Mouse (Mus musculus) neural tube, embryonic 12.5 days (tissue): ENCODE data around the gene Zfp747. TPM values are rescaled to one million over a fixed set of nuclear protein-coding genes. Genes with fewer than 3 reads are reported as not detected.

ENCODE experiments used
- polyA plus RNA-seq: library from polyadenylated mRNA; unstranded; fragments of >200 nt; fragmentation: Nextera tagmentation; extraction: Ambion mirVana; gene quantifications from 2 replicates; pipeline ENCODE4 v1.2.1, GENCODE M21; 2016

Zfp747 gene
- polyA plus RNA-seq, 1 experiment from 2014 or later, result 7.2 TPM

Other genes with a start within 250 kb of the Zfp747 start
- gene Spn, start 238.2 kb downstream of the Zfp747 start, polyA plus RNA-seq, result 0.15 and 0.34 TPM in 2 replicates
- gene Cd2bp2, start 180.0 kb downstream of the Zfp747 start, polyA plus RNA-seq, result 86.4 and 97.3 TPM in 2 replicates
- gene Tbc1d10b, start 167.6 kb downstream of the Zfp747 start, polyA plus RNA-seq, result 43.4 and 45.6 TPM in 2 replicates
- 54.2 and 72.8 TPM in 2 replicates for gene Mylpf, start 167.2 kb downstream of the Zfp747 start, polyA plus RNA-seq
- gene Zfp553, start 143.0 kb downstream of the Zfp747 start, polyA plus RNA-seq, result 67.6 and 68.9 TPM in 2 replicates
- gene Sept1, start 142.9 kb downstream of the Zfp747 start, polyA plus RNA-seq, result 30.1 and 32.8 TPM in 2 replicates
- 58.1 and 61.9 TPM in 2 replicates for gene Zfp771, start 131.8 kb downstream of the Zfp747 start, polyA plus RNA-seq
- 130 and 144 TPM in 2 replicates for gene Dctpp1, start 115.3 kb downstream of the Zfp747 start, polyA plus RNA-seq
- 65.2 and 73.1 TPM in 2 replicates for gene Sephs2, start 102.0 kb downstream of the Zfp747 start, polyA plus RNA-seq
- gene Itgal, start 79.8 kb downstream of the Zfp747 start, polyA plus RNA-seq, result 1.3 and 2.0 TPM in 2 replicates
- 20.8 and 21.3 TPM in 2 replicates for gene Zfp768, start 30.5 kb downstream of the Zfp747 start, polyA plus RNA-seq
- 5.3 TPM in 2 replicates for gene 9130019O22Rik, start 11.1 kb upstream of the Zfp747 start, polyA plus RNA-seq
- gene E430018J23Rik, start 17.6 kb upstream of the Zfp747 start, polyA plus RNA-seq, result 6.4 and 7.8 TPM in 2 replicates
- 5.7 and 6.8 TPM in 2 replicates for gene Zfp764, start 30.8 kb upstream of the Zfp747 start, polyA plus RNA-seq
- gene Zfp688, start 46.0 kb upstream of the Zfp747 start, polyA plus RNA-seq, result 31.4 and 36.0 TPM in 2 replicates
- 17.4 and 20.3 TPM in 2 replicates for gene Zfp689, start 73.1 kb upstream of the Zfp747 start, polyA plus RNA-seq
- 56.1 and 63.5 TPM in 2 replicates for gene Prr14, start 83.6 kb upstream of the Zfp747 start, polyA plus RNA-seq
- gene Fbrs, start 103.1 kb upstream of the Zfp747 start, polyA plus RNA-seq, result 13.1 and 16.9 TPM in 2 replicates
- gene Srcap, start 135.9 kb upstream of the Zfp747 start, polyA plus RNA-seq, result 72.9 and 79.9 TPM in 2 replicates
- gene Gm42715, start 143.5 kb upstream of the Zfp747 start, polyA plus RNA-seq, result 14.3 and 15.0 TPM in 2 replicates
- 4.1 and 6.1 TPM in 2 replicates for gene Tmem265, start 185.3 kb upstream of the Zfp747 start, polyA plus RNA-seq
- gene Phkg2, start 197.3 kb upstream of the Zfp747 start, polyA plus RNA-seq, result 49.2 and 54.8 TPM in 2 replicates
- 14.0 and 14.1 TPM in 2 replicates for gene Ccdc189, start 212.5 kb upstream of the Zfp747 start, polyA plus RNA-seq
- 54.1 and 61.2 TPM in 2 replicates for gene Rnf40, start 212.7 kb upstream of the Zfp747 start, polyA plus RNA-seq
- 31.8 and 35.3 TPM in 2 replicates for gene Zfp629, start 239.7 kb upstream of the Zfp747 start, polyA plus RNA-seq